Mouse (Mus musculus) frontal cortex, postnatal 10 days (tissue): ENCODE data around the gene Zc3h7b.
A peak's percentile ranks its signal among the peaks of the same experiment; 100 is the strongest.

Experiments
- DNase-seq, 2 experiments: peaks; one replicate each; pipeline ENCODE4 v3.0.0; 2022; ENCODE audit warnings: low spot score in 2 of 2, mixed read lengths in 1 of 2

The Zc3h7b gene

DNA sequence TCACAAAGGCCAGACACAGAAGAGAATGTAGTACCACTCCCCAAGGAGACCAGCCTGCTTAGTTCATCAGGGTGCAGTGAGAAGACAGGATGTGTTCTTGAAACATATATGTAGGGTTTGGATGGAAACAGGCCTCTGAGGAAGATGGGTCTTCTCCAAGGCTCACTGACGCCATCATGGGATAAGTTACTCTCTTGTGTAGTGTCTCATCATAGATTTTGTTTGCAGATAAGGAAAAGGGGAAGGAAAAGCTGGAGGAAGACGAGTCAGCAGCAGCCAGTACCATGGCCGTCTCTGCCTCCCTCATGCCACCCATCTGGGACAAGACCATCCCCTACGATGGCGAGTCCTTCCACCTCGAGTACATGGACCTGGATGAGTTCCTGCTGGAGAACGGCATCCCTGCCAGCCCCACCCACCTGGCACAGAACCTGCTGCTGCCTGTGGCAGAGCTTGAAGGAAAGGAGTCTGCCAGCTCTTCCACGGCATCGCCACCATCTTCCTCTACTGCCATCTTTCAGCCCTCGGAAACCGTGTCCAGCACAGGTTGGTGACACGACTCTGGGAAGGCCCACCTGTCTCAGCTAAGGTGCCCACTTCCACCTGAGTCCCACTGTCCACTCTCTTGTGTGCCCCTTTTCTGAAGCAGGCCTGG, 70.0 kb downstream of the Zc3h7b start:
- DNase-seq: no peak

DNA sequence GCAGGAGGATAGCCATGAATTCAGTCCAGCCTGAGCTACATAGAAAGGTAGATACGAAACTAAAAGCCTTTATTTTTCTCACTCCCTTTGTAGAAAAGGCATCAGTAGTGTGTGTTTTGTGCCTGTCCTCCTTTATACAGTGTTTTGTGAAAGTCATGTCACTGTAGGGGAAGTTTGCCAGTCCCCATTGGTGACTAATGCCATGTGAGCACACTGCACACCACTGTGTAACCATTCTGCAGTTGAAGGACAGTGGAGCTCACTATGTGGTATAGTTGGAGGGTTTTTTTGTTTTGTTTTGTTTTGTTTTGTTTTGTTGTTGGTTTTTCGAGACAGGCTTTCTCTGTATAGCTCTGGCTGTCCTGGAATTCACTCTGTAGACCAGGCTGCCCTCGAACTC, 73.5 kb downstream of the Zc3h7b start:
- no peak for DNase-seq

GRCm38 (mm10) chr15:81822631-81823030, 77.8 kb downstream of the Zc3h7b start:
- DNase-seq: no peak

DNA sequence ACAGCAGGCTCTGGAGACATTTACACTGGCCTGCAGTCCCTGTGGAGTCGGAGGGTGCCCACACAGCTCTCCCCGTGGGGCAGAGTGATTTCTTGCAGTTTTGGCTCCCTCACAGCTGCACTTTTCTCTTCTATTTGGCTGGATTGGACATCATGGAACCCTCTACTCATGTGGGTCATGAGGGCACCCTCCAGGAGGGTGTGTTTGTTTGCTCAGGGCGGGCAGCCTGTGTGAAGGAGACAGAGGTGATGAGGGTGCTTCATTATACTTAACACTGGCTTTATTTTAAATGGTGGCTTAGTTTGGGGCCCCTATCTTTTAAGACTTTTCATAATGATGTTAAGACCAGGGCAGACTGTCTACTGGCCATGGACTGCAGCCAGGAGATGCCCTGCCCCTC, 80.0 kb downstream of the Zc3h7b start:
- DNase-seq: no peak

DNA sequence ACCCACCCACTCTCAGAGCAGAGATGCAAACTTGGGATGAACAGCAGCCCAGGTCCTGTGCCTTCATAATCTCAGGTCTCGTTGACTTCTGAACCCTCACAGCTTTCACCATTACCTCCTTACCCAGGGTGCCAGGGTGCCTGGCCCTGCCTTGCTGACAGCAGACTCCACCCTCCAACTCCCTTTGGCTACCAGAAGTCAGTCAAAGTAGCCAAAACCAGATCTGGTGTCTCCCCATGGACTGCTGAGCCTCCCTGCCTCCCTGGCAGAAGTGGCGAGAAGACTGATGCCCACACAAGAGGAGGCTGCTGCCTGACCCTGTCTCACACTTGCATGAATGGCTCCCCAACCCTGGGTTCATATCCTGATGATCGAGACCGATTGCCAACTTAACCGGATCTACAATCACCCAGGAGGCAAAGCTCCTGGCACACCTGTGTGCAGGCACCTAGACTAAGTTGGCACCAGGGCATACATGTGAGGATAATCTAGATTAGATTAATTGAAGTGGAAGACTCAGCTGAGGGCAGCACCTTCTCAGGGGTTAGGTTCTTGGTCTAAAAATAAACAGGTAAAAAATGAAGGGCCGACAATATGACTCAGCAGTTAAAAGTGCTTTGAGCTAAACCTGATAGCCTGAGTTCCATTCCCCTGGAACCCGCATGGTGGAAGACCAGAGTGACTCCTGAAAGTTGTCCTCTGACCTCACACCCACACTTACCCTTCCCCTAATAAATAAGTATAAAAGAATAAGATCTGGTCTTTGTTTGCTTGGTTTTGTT, 83.8 kb downstream of the Zc3h7b start:
- DNase-seq: no peak

DNA sequence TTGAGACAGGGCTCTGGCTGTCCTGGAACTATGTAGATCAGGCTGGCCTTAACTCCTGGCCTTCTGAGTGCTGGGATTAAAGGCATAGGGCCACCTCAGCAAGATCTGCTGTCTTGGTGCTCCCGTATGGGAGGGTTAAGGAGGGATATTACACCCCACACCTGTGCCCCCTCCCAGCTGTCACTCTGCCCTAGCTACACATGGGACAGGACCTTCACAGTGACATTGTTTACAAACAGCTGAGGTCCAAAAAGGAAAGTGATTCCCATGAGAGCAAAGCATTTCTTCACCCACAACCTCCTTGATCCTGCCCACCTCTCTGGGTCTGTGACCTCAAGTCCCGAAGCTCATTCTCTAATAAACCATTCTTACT, 84.3 kb downstream of the Zc3h7b start:
- DNase-seq: no peak

DNA sequence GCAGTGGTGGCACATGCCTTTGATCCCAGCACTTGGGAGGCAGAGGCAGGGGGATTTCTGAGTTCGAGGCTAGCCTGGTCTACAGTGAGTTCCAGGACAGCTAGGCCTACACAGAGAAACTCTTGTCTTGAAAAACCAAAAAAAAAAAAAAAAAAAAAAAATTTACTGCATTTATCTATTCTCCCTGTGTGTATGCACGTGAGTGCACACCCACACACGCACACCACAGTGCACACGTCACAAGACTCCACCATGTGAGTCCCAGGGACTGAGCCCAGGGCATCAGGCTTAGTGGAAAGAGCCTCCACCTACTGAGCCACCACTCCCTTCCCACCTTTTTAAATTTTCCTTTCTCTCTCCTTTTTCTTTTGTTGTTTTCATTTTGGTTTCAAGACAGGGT, 85.7 kb downstream of the Zc3h7b start:
- no peak for DNase-seq

GRCm38 (mm10) chr15:81831136-81831825, 86.4 kb downstream of the Zc3h7b start:
- peak; percentile 71 to 85 for DNase-seq

DNA sequence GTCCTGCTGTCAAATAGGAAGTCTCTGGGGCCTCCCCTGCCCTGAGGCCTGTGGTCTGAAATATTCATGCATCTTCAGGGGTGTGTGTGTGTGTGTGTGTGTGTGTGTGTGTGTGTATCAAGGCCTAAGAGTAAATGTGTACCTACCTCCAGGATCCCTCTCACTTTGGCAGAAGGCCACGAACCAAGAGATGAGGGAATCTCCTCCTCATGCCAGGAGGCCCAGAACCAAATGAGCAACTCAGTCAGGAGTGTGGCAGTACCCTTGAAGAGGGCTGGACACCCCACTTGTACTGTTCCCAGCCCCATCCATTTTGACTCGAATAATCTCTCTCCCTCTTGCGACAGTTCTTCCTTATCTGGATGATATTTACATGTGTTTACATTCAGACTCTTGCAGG, 87.4 kb downstream of the Zc3h7b start:
- no peak for DNase-seq

- DNase-seq: no peak
These were observed 88.6 kb downstream of the Zc3h7b start for GRCm38 (mm10) chr15:81833481-81833880.

DNA sequence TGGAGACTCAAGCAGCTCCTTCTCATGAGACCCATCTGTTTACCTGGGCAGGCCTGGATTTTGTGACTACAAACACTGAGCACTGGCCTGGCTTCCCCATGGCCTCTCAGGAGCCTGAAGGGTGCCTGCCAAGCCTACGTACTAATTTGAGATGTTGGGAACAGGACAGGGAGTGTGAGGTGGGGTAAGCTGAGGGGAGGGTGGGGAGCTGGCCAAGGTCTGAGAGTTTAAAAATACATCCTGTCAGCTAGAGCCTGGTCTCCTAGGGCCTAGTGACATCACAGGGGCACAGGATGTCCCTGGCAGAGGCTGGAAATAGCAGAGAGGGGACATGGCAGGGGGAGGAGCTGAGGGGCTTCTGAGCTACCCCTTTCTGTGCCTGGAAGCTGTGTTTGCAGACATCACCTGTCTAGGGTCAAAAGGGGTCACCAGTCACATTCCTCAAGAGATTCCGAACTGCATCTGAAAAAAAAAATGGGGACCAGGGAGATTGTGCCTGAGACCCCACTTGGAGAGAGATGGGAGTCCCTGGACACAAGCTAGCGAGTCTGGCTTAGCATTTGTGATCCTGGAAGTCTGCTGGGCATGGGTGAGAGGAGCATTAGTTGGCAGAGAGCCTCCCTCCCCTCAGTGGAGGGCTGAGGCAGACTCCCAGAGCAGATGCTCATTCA, 89.4 kb downstream of the Zc3h7b start:
- no peak for DNase-seq

- DNase-seq: no peak
These were observed 90.4 kb downstream of the Zc3h7b start for GRCm38 (mm10) chr15:81835007-81835880.

GRCm38 (mm10) chr15:81836124-81836821, 91.4 kb downstream of the Zc3h7b start:
- DNase-seq: peak; percentile 75 to 90

GRCm38 (mm10) chr15:81836966-81837920, 92.4 kb downstream of the Zc3h7b start:
- DNase-seq: no peak

DNA sequence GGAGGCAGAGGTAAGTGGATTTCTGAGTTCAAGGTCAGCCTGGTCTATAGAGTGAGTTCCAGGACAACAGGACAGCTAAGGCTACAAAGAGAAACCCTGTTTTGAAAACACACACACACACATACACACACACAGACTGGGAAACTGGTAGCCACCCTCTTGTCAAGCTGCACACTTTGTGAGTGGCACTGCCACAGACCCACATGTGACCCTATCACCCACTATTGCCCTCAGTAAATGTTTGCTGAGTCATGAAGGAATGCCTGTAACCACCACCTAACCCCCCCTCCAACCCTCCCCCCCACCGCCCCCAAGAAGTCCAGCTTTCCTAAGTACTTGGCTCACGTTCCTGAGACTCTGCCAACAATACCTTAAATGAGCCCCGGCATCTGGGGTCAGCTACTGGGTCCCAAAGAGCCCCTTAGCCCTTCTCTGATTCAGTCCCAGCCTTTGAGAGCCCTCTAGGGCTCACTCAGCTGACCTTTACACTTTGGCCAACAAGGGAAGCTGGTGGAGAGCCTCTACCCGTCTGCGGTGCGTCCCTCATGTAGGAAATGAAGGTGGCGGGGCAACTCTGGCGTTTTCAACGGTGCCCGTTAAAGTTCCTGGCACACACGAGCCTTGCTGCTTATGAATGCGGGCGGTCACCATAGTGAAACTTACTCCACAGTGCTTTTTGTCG, 93.8 kb downstream of the Zc3h7b start:
- DNase-seq: no peak

GRCm38 (mm10) chr15:81839634-81840033, 94.8 kb downstream of the Zc3h7b start:
- peak; percentile 58 to 77 for DNase-seq

DNA sequence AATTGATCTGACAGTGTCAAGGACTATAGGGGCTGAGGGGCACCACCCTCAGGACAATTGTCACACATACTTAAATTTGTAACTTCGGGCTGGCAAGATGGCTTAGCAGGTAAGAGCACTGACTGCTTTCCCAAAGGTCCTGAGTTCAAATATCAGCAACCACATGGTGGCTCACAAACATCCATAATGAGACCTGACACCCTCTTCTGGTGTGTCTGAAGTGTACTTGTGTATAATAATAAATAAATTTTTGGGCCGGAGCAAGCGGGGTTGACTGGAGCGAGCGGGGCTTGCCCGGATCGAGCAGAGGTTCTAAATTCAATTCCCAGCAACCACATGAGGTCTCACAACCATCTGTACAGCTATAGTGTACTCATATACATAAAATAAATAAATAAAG, 95.4 kb downstream of the Zc3h7b start:
- no peak for DNase-seq

GRCm38 (mm10) chr15:81842275-81842674, 97.4 kb downstream of the Zc3h7b start:
- no peak for DNase-seq
